Mouse (Mus musculus) lung, embryonic 15.5 days (tissue): ENCODE measurements at regions not wholly inside any gene's neighbourhood (a gene's known extent, or its start where the extent isn't known, plus 50 kb on each side); places are given as distances from the start of the nearest gene placed in this dataset.
A peak's percentile ranks its signal among the peaks of the same experiment; 100 is the strongest.

ENCODE experiments used
- ATAC-seq: fragments of 200-750 bp; cut with Nextera tagmentation; 2 replicates; pipeline ENCODE4 v1.8.0; 2017; ENCODE audit warnings: moderate number of reproducible peaks, borderline replicate concordance; ENCODE audit not compliant: low FRiP score, low TSS enrichment; ENCODE audit errors: extremely low read depth
- H3K27ac ChIP-seq: fragments of 300-500 bp; sonication (generic); 2 replicates; pipeline ENCODE4 v1.5.1; 2015; ENCODE audit warnings: moderate library complexity, mild to moderate bottlenecking, inconsistent platforms
- H3K27me3 ChIP-seq: fragments of 300-500 bp; sonication (generic); 2 replicates; pipeline ENCODE4 v1.6.1; 2015; ENCODE audit warnings: inconsistent platforms
- H3K36me3 ChIP-seq: fragments of 300-500 bp; sonication (generic); 2 replicates; pipeline ENCODE4 v1.6.1; 2015; ENCODE audit warnings: inconsistent platforms
- H3K4me1 ChIP-seq: fragments of 300-500 bp; sonication (generic); 2 replicates; pipeline ENCODE4 v1.6.1; 2015; ENCODE audit warnings: inconsistent platforms
- H3K4me2 ChIP-seq: fragments of 300-500 bp; sonication (generic); 2 replicates; pipeline ENCODE4 v1.6.1; 2015; ENCODE audit warnings: inconsistent platforms, mild to moderate bottlenecking, moderate library complexity
- H3K4me3 ChIP-seq: fragments of 300-500 bp; sonication (generic); 2 replicates; pipeline ENCODE4 v1.5.1; 2015; ENCODE audit warnings: mild to moderate bottlenecking, inconsistent platforms
- H3K9ac ChIP-seq: fragments of 300-500 bp; sonication (generic); 2 replicates; pipeline ENCODE4 v1.6.1; 2015; ENCODE audit warnings: inconsistent platforms
- H3K9me3 ChIP-seq: fragments of 300-500 bp; sonication (generic); 2 replicates; pipeline ENCODE4 v1.6.1; 2016; ENCODE audit warnings: inconsistent platforms
- WGBS: fragments of 180-500 bp; shearing (Covaris S2); methylation state at CpG from one replicate; pipeline ENCODE4 v1.1.7; 2015; 5-methylcytosine and 5-hydroxymethylcytosine counted together

- Histone ChIP-seq H3K4me1 (peaks cover 7% of the 10 kb centered on the region; the same call in 1 of the 2 replicates), H3K27me3 (no peaks in the 10 kb centered on the region), H3K4me2 (no peak overlapping the region), H3K9me3 (no peaks in the 10 kb centered on the region), H3K27ac (no peak overlapping the region), H3K4me3 (no peak overlapping the region), H3K9ac (no peak overlapping the region), H3K36me3 (no peaks in the 10 kb centered on the region)
- ATAC-seq, result no peak
- WGBS, result 76% methylated on average over 6 of the region's 6 CpGs
Measured at GRCm38 (mm10) chr6:100942956-100943355, 109.5 kb downstream of the Ppp4r2 start.

GRCm38 (mm10) chr6:100945796-100946195 is 112.4 kb downstream of the Ppp4r2 start:
- no peak overlapping the region for H3K4me3 ChIP-seq
- ATAC-seq, result peak; percentile 57; the same call in 1 of the 2 replicates
- WGBS, result 54% methylated on average over 2 of the region's 2 CpGs
- no peaks in the 10 kb centered on the region for H3K27me3 ChIP-seq
- H3K4me2 ChIP-seq, result no peak overlapping the region
- H3K4me1 ChIP-seq, result no peaks in the 10 kb centered on the region
- H3K9me3 ChIP-seq, result no peaks in the 10 kb centered on the region
- no peaks in the 10 kb centered on the region for H3K36me3 ChIP-seq
- no peak overlapping the region for H3K9ac ChIP-seq
- H3K27ac ChIP-seq, result no peak overlapping the region

- WGBS, result 71% methylated on average over 7 of the region's 7 CpGs
- H3K9me3 ChIP-seq, result no peaks in the 10 kb centered on the region
- no peak for ATAC-seq
- no peaks in the 10 kb centered on the region for H3K4me1 ChIP-seq
- no peak overlapping the region for H3K9ac ChIP-seq
- H3K36me3 ChIP-seq, result no peaks in the 10 kb centered on the region
- no peak overlapping the region for H3K4me2 ChIP-seq
- no peaks in the 10 kb centered on the region for H3K27me3 ChIP-seq
- H3K4me3 ChIP-seq, result no peak overlapping the region
- no peak overlapping the region for H3K27ac ChIP-seq
Measured at GRCm38 (mm10) chr6:100948340-100948739, 114.9 kb downstream of the Ppp4r2 start.

- WGBS, result 73% methylated on average over 5 of the region's 5 CpGs
- ATAC-seq, result no peak
- Histone ChIP-seq H3K27me3 (no peaks in the 10 kb centered on the region), H3K27ac (no peak overlapping the region), H3K4me3 (no peak overlapping the region), H3K36me3 (no peaks in the 10 kb centered on the region), H3K9ac (no peak overlapping the region), H3K4me2 (no peak overlapping the region), H3K4me1 (no peaks in the 10 kb centered on the region), H3K9me3 (no peaks in the 10 kb centered on the region)
Measured at GRCm38 (mm10) chr6:100951646-100952045, 118.2 kb downstream of the Ppp4r2 start.

- Histone ChIP-seq H3K4me1 (no peaks in the 10 kb centered on the region), H3K4me2 (no peak overlapping the region), H3K27ac (no peak overlapping the region), H3K4me3 (no peak overlapping the region), H3K9me3 (no peaks in the 10 kb centered on the region), H3K27me3 (no peaks in the 10 kb centered on the region), H3K9ac (no peak overlapping the region), H3K36me3 (no peaks in the 10 kb centered on the region)
- no peak for ATAC-seq
Measured at GRCm38 (mm10) chr6:100952470-100952869, 119.0 kb downstream of the Ppp4r2 start.

- H3K9ac ChIP-seq, result no peak overlapping the region
- 83% methylated on average over 10 of the region's 10 CpGs for WGBS
- no peak overlapping the region for H3K27ac ChIP-seq
- H3K9me3 ChIP-seq, result no peaks in the 10 kb centered on the region
- H3K36me3 ChIP-seq, result no peaks in the 10 kb centered on the region
- H3K4me2 ChIP-seq, result no peak overlapping the region
- no peak for ATAC-seq
- no peaks in the 10 kb centered on the region for H3K27me3 ChIP-seq
- H3K4me3 ChIP-seq, result no peak overlapping the region
- no peaks in the 10 kb centered on the region for H3K4me1 ChIP-seq
Measured at GRCm38 (mm10) chr6:100954563-100954962, 121.1 kb downstream of the Ppp4r2 start.

GRCm38 (mm10) chr6:100966481-100966880 is 133.1 kb downstream of the Ppp4r2 start:
- H3K27me3 ChIP-seq, result no peaks in the 10 kb centered on the region
- no peaks in the 10 kb centered on the region for H3K36me3 ChIP-seq
- H3K4me2 ChIP-seq, result no peak overlapping the region
- H3K9me3 ChIP-seq, result no peaks in the 10 kb centered on the region
- H3K9ac ChIP-seq, result no peak overlapping the region
- ATAC-seq, result no peak
- WGBS, result 71% methylated on average over 5 of the region's 5 CpGs
- H3K4me1 ChIP-seq, result no peaks in the 10 kb centered on the region
- no peak overlapping the region for H3K27ac ChIP-seq
- no peak overlapping the region for H3K4me3 ChIP-seq

GRCm38 (mm10) chr6:100968080-100968856 is 134.8 kb downstream of the Ppp4r2 start:
- H3K27me3 ChIP-seq, result no peaks in the 10 kb centered on the region
- no peak overlapping the region for H3K9ac ChIP-seq
- no peak overlapping the region for H3K4me2 ChIP-seq
- no peaks in the 10 kb centered on the region for H3K36me3 ChIP-seq
- H3K4me1 ChIP-seq, result no peaks in the 10 kb centered on the region
- no peak for ATAC-seq
- WGBS, result 68% methylated on average over 12 of the region's 12 CpGs
- H3K4me3 ChIP-seq, result no peak overlapping the region
- no peak overlapping the region for H3K27ac ChIP-seq
- no peaks in the 10 kb centered on the region for H3K9me3 ChIP-seq

- H3K27ac ChIP-seq, result no peak overlapping the region
- no peak overlapping the region for H3K4me3 ChIP-seq
- no peak overlapping the region for H3K9ac ChIP-seq
- H3K36me3 ChIP-seq, result no peaks in the 10 kb centered on the region
- H3K4me2 ChIP-seq, result no peak overlapping the region
- ATAC-seq, result no peak
- 45% methylated on average over 1 of the region's 1 CpGs for WGBS
- no peaks in the 10 kb centered on the region for H3K4me1 ChIP-seq
- H3K27me3 ChIP-seq, result no peaks in the 10 kb centered on the region
- no peaks in the 10 kb centered on the region for H3K9me3 ChIP-seq
Measured at GRCm38 (mm10) chr6:100968960-100969359, 135.5 kb downstream of the Ppp4r2 start.

- Histone ChIP-seq H3K9ac (no peak overlapping the region), H3K27me3 (no peaks in the 10 kb centered on the region), H3K4me2 (no peak overlapping the region), H3K4me1 (peaks cover 3% of the 10 kb centered on the region), H3K36me3 (no peaks in the 10 kb centered on the region), H3K27ac (no peak overlapping the region), H3K4me3 (no peak overlapping the region), H3K9me3 (no peaks in the 10 kb centered on the region)
- 75% methylated on average over 8 of the region's 8 CpGs for WGBS
- no peak for ATAC-seq
Measured at GRCm38 (mm10) chr6:100970810-100971447, 137.5 kb downstream of the Ppp4r2 start.

- no peaks in the 10 kb centered on the region for H3K27me3 ChIP-seq
- 39% methylated on average over 6 of the region's 6 CpGs for WGBS
Measured at GRCm38 (mm10) chr6:100971462-100971955, 138.1 kb downstream of the Ppp4r2 start.

GRCm38 (mm10) chr6:100973366-100974090 is 140.1 kb downstream of the Ppp4r2 start:
- Histone ChIP-seq H3K9ac (no peak overlapping the region), H3K4me1 (peaks cover 7% of the 10 kb centered on the region), H3K4me2 (no peak overlapping the region), H3K36me3 (no peaks in the 10 kb centered on the region), H3K9me3 (no peaks in the 10 kb centered on the region), H3K4me3 (no peak overlapping the region), H3K27ac (no peak overlapping the region), H3K27me3 (no peaks in the 10 kb centered on the region)
- no peak for ATAC-seq
- WGBS, result 76% methylated on average over 9 of the region's 9 CpGs

More at GRCm38 (mm10) chr6:100971462-100971955, 138.1 kb downstream of the Ppp4r2 start:
- no peak overlapping the region for H3K27ac ChIP-seq
- no peak overlapping the region for H3K4me3 ChIP-seq
- no peak overlapping the region for H3K4me2 ChIP-seq
- no peak for ATAC-seq
- H3K9me3 ChIP-seq, result no peaks in the 10 kb centered on the region
- no peaks in the 10 kb centered on the region for H3K36me3 ChIP-seq
- no peak overlapping the region for H3K9ac ChIP-seq
- peaks cover 7% of the 10 kb centered on the region for H3K4me1 ChIP-seq
